Mouse (Mus musculus): ENCODE measurements around the gene Itgb8. TPM values are rescaled to one million over a fixed set of nuclear protein-coding genes. Genes with fewer than 3 reads are reported as not detected.

Gene Itgb8
- total and polyA plus RNA-seq, 3 experiments: not detected

- dilution Hi-C loops (cut with MboI; ENCODE audit: extremely low pct_ligation_motif_present, extremely low pct_unique_long_range_greater_than_20kb, low sequenced_read_pairs): no loop called here
- Histone ChIP-seq H3K36me3 (replicated peaks in 1 of 2; ENCODE audit: control insufficient read depth in 1 of 2, insufficient read depth in 1 of 2, low read length in 1 of 2) (no peaks in the 10 kb centered on the region), H3K79me2 (replicated peaks; ENCODE audit: control insufficient read depth, extremely low read depth, insufficient read depth, poor library complexity, severe bottlenecking) (no peaks in the 10 kb centered on the region), H3K4me1 (ENCODE audit: control insufficient read depth in 1 of 2, insufficient read depth in 2 of 2) (no peaks in the 10 kb centered on the region), H3K4me2 (ENCODE audit: insufficient read depth, low read depth, poor library complexity, severe bottlenecking) (no peak overlapping the region), H3K9ac (ENCODE audit: insufficient read depth, low read depth) (no peak overlapping the region), H3K9me3 (replicated peaks; ENCODE audit: low read length) (no peaks in the 10 kb centered on the region), H3K4me3 (replicated peaks in 1 of 3; ENCODE audit: low read depth in 2 of 3, low read length in 2 of 3, poor library complexity in 1 of 3) (no peak overlapping the region), H3K27me3 (replicated peaks) (no peaks in the 10 kb centered on the region), H3K27ac (ENCODE audit: insufficient read depth, low read depth) (no peak overlapping the region)
- in situ Hi-C loops (cut with MboI; ENCODE audit: low pct_ligation_motif_present, low pct_unique_long_range_greater_than_20kb, low sequenced_read_pairs): no loop called here
- DNase-seq (ENCODE audit: extremely low read depth): no peak
- no peak for TF ChIP-seq GABPA (IDR thresholded peaks at IDR 0.05; ENCODE audit: insufficient replicate concordance, low read depth, low read length)
- no peak for TF ChIP-seq UBTF (IDR thresholded peaks at IDR 0.05; ENCODE audit: low read depth, low read length)
- TF ChIP-seq ETS1 (conservative IDR thresholded peaks at IDR 0.05; ENCODE audit: low read depth, low read length): no peak
- TF ChIP-seq JUND (conservative IDR thresholded peaks at IDR 0.05; ENCODE audit: low read depth, low read length): no peak
- no peak for TF ChIP-seq MYC (IDR thresholded peaks at IDR 0.05; ENCODE audit: low read depth, low read length)
- no peak for TF ChIP-seq CTCF (conservative IDR thresholded peaks at IDR 0.05 in 1 of 2, IDR thresholded peaks at IDR 0.05 in 1 of 2; ENCODE audit: low read depth in 2 of 2, low read length in 2 of 2)
- TF ChIP-seq MAZ (IDR thresholded peaks at IDR 0.05; ENCODE audit: low read depth, low read length): no peak
- TF ChIP-seq MAFK (IDR thresholded peaks at IDR 0.05; ENCODE audit: insufficient replicate concordance, low read length): no peak
- no peak for TF ChIP-seq BHLHE40 (IDR thresholded peaks at IDR 0.05; ENCODE audit: low read depth, low read length)
- TF ChIP-seq ZC3H11A (IDR thresholded peaks at IDR 0.05; ENCODE audit: low read depth, low read length): no peak
- no peak for TF ChIP-seq KAT2A (IDR thresholded peaks at IDR 0.05; ENCODE audit: insufficient replicate concordance, low read length)
- no peak for TF ChIP-seq ELF1 (IDR thresholded peaks at IDR 0.05; ENCODE audit: low read depth, low read length)
- TF ChIP-seq TCF12 (IDR thresholded peaks at IDR 0.05; ENCODE audit: low read depth, low read length): no peak
- TF ChIP-seq JUN (IDR thresholded peaks at IDR 0.05; ENCODE audit: insufficient read depth, low read depth, low read length): no peak
- TF ChIP-seq POLR2A (IDR thresholded peaks at IDR 0.05; ENCODE audit: low read depth, low read length): no peak
- TF ChIP-seq TBP (conservative IDR thresholded peaks at IDR 0.05; ENCODE audit: low read depth, low read length): no peak
- TF ChIP-seq SMC3 (IDR thresholded peaks at IDR 0.05; ENCODE audit: low read depth, low read length): no peak
- no peak for TF ChIP-seq POLR2AphosphoS2 (IDR thresholded peaks at IDR 0.05; ENCODE audit: low read depth, low read length)
- no peak for TF ChIP-seq MEF2A (IDR thresholded peaks at IDR 0.05; ENCODE audit: borderline replicate concordance, low read depth, low read length)
These were observed 35.8 kb downstream of the Itgb8 start for GRCm38 (mm10) chr12:119202766-119203165.

GRCm38 (mm10) chr12:119195145-119195544, 43.5 kb downstream of the Itgb8 start:
- dilution Hi-C loops (cut with MboI; ENCODE audit: extremely low pct_ligation_motif_present, extremely low pct_unique_long_range_greater_than_20kb, low sequenced_read_pairs) (no loop called here), in situ Hi-C loops (cut with MboI; ENCODE audit: low pct_ligation_motif_present, low pct_unique_long_range_greater_than_20kb, low sequenced_read_pairs) (no loop called here)
- no peak for DNase-seq (ENCODE audit: extremely low read depth)
- Histone ChIP-seq H3K79me2 (replicated peaks; ENCODE audit: control insufficient read depth, extremely low read depth, insufficient read depth, poor library complexity, severe bottlenecking) (no peaks in the 10 kb centered on the region), H3K4me3 (replicated peaks in 1 of 3; ENCODE audit: low read depth in 2 of 3, low read length in 2 of 3, poor library complexity in 1 of 3) (no peak overlapping the region), H3K9ac (ENCODE audit: insufficient read depth, low read depth) (no peak overlapping the region), H3K36me3 (replicated peaks in 1 of 2; ENCODE audit: control insufficient read depth in 1 of 2, insufficient read depth in 1 of 2, low read length in 1 of 2) (no peaks in the 10 kb centered on the region), H3K27me3 (replicated peaks) (no peaks in the 10 kb centered on the region), H3K27ac (ENCODE audit: insufficient read depth, low read depth) (no peak overlapping the region), H3K4me1 (ENCODE audit: control insufficient read depth in 1 of 2, insufficient read depth in 2 of 2) (no peaks in the 10 kb centered on the region), H3K4me2 (ENCODE audit: insufficient read depth, low read depth, poor library complexity, severe bottlenecking) (no peak overlapping the region), H3K9me3 (replicated peaks; ENCODE audit: low read length) (no peaks in the 10 kb centered on the region)
- TF ChIP-seq ELF1 (IDR thresholded peaks at IDR 0.05; ENCODE audit: low read depth, low read length): no peak
- TF ChIP-seq RAD21 (IDR thresholded peaks at IDR 0.05; ENCODE audit: low read depth, low read length): no peak
- TF ChIP-seq ZMIZ1 (IDR thresholded peaks at IDR 0.05; ENCODE audit: low read depth, low read length): no peak
